Mouse (Mus musculus) cerebellum, postnatal 10 days (tissue): ENCODE data around the gene Crb1.

ENCODE experiments used
- DNase-seq, 2 experiments: peaks; one replicate each; pipeline ENCODE4 v3.0.0; 2021; ENCODE audit warnings: mixed read lengths in 2 of 2

Crb1 gene

GRCm38 (mm10) chr1:139210505-139210904 is 166.4 kb downstream of the Crb1 start:
- DNase-seq = no peak

GRCm38 (mm10) chr1:139209796-139210195 is 167.1 kb downstream of the Crb1 start:
- DNase-seq = peak; percentile 35 to 54

DNA sequence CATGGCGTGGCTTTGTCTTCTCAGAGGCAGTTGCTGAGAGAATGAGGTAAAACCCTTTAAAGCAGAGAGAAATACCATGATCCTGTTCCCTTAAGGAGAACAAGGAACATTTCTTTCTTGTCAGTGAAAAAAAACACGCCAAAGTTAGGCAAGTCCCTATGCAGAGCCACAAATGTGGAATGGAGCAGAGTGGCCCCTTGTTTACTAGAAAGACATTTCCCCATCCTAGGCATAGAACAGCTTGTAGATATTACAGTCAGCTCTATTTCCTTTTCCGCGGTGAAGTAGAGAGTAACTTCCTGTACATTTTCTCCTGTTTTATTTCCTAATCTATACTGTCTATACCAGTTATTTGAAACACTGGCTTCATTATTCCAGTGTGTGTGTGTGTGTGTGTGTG is 170.6 kb downstream of the Crb1 start:
- no peak for DNase-seq

- no peak for DNase-seq
Measured at GRCm38 (mm10) chr1:139203026-139203425, 173.9 kb downstream of the Crb1 start.

- no peak for DNase-seq
Measured at GRCm38 (mm10) chr1:139194428-139195028, 182.4 kb downstream of the Crb1 start.

DNA sequence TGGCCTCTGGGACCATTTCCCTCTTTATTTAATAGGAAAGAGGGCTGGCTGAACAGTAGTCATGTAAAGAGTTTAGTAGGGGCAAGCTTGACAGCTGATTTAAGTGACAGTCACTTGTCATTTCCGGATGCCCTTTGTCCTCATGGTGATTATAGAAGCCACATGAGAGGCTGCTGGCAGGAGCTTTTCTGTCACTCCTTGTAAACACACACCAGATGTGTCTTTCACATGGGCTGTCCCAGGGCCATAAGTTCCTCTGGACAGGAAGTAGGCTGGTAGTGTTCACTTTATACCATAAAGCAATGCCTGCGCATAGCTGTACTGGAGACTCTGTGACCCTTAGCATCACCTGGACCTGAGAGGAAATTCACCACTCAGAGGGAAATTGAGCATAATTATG is 182.9 kb downstream of the Crb1 start:
- no peak for DNase-seq

DNA sequence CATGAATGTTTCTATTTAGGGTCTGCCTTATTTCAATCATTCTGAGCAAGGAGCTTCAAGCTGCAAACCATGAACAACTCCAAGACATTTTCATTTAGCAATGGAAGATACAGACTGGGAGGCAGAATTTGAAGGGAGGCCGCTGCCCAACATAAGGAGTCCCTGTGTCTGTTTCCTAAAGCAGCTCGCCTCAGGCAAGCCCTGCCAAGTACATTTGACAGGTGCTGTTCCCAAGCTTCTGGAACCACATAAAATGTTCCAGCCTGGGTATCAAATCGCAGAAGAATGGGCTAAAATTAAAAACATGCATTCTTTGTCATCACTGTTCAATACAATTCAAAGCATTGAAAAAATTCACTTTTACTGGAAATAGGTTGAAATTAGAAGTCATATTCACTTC is 184.3 kb downstream of the Crb1 start:
- peak; percentile 35 to 37 for DNase-seq

GRCm38 (mm10) chr1:139180481-139181149 is 196.3 kb downstream of the Crb1 start:
- DNase-seq = no peak

- DNase-seq = no peak
Measured at GRCm38 (mm10) chr1:139179707-139180106, 197.2 kb downstream of the Crb1 start.

DNA sequence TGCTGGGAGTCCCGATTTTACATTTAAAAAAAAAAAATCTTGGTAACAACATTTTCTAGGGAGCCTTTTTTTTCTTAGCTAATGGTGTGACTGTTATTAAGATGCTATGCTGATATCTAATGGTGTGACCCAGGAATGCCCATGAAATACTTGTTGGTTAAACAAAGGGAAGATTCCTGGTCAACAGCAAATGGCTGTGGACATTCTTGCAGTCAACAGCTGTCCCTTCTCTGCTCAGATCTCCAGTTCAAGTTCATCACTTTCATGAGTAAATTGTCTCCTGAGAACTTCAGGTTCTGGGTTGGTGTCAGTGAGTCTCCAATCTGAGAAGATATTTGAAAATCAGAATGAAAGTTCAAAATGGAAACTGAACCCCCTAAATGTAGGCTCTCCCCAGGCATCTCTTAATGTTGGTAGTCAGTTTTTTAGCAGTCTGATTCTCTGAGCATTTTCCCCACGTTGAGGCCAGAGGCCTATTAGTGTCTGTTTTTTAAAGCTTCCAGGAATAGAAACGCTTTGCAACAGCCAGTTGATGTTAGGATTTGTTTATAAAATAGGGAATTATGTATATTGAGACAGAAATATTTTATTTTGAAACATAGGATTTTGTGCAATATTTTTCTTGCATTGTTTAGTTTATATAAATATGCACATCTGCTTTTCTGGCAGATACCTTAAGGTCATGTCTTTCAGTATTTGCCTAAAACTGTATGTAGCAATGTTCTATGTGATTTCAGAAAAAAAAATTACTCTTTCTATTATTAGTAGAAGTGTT is 202.7 kb downstream of the Crb1 start:
- no peak for DNase-seq

- peak; percentile 28 to 55 for DNase-seq
Measured at GRCm38 (mm10) chr1:139162814-139163213, 214.1 kb downstream of the Crb1 start.

DNA sequence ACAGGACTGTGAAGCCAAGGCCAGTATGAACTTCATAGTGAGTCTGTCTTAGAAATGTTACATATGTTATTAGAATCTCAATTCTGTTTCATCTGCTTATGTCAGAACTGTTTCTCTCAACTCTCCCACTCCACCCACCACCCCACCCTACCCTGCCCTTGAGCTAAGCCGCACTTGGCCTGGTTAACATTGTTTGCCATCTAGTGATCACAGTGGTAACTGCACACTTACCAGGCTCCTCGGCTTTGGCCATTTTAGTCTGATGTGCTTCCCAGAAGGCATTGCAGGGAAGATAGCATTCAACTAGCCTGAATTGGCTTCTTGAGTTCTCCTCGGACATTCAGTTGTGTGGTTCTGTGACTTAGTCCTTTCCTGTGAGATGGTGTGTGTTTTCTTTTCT is 215.3 kb downstream of the Crb1 start:
- peak in 1 of 2 experiments; percentile 28 for DNase-seq

- peak; percentile 28 to 46 for DNase-seq
Measured at GRCm38 (mm10) chr1:139156397-139156796, 220.5 kb downstream of the Crb1 start.

DNA sequence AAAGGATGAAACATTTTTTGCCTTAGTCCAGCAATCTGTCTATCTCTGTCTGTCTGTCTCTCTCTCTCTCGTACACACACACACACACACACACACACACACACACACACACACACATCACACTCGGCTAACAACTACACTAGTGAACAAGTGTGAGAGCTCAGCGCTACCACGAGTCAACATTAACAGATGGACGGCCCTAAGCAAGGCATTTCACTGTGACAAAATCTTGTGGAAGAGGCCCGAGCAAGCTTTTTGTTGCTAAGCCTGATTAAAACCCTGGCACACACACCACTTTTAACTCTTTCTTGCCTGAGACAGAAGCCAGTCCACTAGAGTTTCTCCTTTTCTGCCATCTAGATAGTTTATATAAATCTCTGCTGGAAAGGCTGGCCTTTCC is 223.4 kb downstream of the Crb1 start:
- DNase-seq = peak in 1 of 2 experiments; percentile 20

DNA sequence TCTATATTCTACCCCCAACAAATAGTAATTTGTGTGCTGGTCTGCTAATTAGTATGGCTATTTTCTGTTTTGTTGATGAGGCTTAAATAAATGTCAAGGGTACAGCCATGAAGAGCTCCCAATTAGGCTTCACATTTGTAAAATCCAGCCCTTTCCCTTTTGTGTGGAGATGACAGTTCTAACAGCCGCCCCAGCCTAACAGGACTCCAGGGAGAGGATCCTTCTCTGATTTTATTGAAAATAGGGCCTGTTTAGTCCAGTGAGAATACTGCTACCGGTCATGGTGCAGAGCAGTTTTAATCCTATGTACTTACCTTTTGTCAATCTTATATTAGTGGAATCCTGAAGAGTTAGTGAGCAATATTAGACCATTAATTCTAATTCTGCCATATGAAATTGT is 223.9 kb downstream of the Crb1 start:
- DNase-seq = no peak
